Mouse (Mus musculus) frontal cortex, postnatal 36 days (tissue): ENCODE data around the gene Pigo.

Experiments used
- DNase-seq, 2 experiments: peaks; one replicate each; pipeline ENCODE4 v3.0.0; 2022; ENCODE audit warnings: low spot score in 2 of 2

Gene Pigo

GRCm38 (mm10) chr4:43025084-43025960 is at the start of gene Pigo:
Pigo (minus strand) TSS chr4:43025819.
- peak; percentile 94 to 96 for DNase-seq

- no peak for DNase-seq
These were observed 49.3 kb upstream of the Pigo start for GRCm38 (mm10) chr4:43074923-43075322.

DNA sequence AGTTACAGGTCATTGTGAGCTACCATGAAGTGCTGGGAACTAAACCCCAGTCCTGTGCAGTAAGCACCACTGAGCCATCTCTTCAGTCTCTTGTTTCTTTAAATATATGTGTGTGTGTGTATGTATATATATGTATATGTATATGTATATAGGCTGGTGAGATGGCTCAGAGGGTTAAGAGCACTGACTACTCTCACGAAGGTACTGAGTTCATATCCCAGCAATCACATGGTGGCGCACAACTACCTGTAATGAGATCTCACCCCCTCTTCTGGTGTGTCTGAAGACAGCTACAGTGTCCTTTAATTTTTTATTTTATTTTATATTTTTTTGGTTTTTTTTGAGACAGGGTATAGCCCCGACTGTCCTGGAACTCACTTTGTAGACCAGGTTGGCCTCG is 39.9 kb upstream of the Pigo start:
- no peak for DNase-seq

GRCm38 (mm10) chr4:43060286-43060685 is 34.7 kb upstream of the Pigo start:
- no peak for DNase-seq

- no peak for DNase-seq
These were observed 34.1 kb upstream of the Pigo start for GRCm38 (mm10) chr4:43059697-43060096.

- peak; percentile 83 to 86 for DNase-seq
These were observed 33.4 kb upstream of the Pigo start, which contains the start of gene Unc13b for GRCm38 (mm10) chr4:43058753-43059654. Unc13b (plus strand) TSS chr4:43058953.

DNA sequence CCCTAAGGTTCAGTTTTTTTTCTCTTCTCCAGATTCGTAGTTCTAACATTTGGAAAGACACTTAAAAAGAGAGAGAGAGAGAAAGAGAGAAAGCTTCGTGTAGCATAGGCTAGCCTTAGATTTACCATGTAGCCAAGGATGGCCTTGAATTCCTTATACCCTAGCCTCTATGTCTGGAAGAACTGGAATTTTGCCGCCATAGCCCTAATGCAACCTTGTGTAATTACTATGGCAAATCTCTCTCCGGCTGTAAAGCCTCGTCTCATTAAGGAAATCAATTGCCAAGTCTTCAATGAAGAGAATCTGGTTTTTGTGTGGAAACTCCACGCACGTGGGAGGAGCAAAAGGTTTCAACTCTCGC is 32.8 kb upstream of the Pigo start:
- DNase-seq: no peak

DNA sequence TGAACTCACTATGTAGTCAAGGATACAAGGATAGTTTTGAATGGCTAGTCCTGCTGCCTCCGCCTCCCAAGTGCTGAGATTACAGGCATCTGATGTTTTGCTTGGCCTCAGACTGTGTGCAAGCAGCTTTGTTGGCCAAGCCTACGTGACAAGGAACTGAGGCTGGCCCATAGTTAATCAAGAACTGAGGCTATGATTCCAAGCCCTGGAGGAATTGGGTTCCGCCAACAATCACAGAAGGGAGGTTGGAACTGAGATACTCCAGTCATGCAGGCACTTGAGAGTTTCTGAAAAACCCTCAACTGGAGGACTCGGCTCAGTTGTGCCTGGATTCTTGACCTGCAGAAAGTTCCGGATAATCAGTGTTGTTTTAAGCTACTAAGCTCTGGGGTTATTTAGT is 32.0 kb upstream of the Pigo start:
- no peak for DNase-seq

DNA sequence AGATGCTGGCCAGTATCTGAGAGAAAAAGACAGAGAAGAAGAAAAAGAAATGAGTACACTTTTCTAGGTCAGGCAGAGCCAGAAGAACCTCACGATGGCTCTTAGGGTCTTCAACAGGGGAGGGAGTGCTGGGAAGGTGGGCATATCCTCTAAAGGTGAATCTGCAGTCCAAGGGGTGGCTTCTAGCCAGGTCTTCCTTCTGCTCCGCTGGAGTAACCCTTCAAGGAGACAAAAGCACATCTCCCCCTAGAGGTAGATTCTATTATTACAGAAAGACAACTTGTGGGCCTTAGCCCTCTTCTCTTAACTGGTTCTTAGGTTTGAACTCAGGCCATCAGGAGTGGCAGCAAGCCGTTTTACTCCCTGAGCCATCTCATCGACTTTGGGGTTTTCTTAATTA is 27.0 kb upstream of the Pigo start:
- DNase-seq: peak in 1 of 2 experiments; percentile 47

DNA sequence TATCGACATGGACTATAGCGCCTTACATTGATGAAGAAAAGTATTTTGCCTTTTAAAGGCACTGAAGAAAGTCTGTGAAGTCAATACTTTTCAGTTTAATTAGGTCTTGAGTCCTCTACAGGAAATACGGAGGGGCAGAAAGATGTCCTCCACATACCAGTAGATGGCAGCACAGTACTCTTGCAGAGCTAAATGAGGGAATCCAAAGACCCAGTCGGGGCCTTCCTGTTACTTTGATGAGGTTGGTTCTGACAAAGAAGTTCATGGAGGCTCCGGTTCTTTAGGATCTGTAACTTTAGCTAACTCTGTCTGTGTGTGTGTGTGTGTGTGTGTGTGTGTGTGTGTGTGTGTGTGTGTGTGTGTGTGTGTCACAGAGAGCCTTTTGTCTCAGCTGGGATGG is 21.6 kb upstream of the Pigo start:
- peak in 1 of 2 experiments; percentile 83 for DNase-seq

GRCm38 (mm10) chr4:43046607-43047006 is 21.0 kb upstream of the Pigo start:
- DNase-seq: no peak

DNA sequence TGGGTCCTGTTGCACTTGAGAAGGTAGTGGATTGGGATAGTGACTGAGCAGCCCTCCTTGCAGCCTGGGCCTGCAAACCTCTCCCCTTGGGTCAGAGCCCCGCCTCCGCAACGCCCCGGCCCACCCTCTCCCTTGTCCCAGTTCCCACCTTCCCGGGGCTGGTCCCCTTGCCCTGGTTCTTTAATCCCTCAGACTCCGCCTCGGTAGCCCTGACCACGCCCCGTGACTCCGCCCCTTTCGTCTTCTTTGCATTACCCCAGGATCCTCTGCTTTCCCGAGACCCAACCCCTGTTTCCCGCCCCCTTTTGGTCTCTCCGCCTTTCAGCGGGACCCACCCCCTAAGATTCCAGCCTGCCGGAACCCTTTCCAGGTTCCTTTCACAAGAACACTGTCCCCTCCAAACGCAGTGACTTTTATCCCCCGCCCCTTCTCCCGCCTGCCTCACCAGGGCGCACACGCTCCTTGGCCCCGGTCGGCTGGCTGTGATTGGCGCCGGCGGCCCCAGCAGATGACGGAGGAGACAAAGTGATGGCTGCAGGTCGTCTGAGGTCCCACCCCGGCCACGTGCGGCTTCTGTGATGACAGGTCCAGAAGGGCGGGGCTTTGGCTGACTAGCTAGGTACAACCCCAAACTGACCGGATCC is 20.2 kb upstream of the Pigo start, which contains the start of gene Fam214b:
TSS of gene Fam214b (minus strand) at position 562 of the 644 bp plus-strand sequence.
- DNase-seq: peak; percentile 91 to 94

DNA sequence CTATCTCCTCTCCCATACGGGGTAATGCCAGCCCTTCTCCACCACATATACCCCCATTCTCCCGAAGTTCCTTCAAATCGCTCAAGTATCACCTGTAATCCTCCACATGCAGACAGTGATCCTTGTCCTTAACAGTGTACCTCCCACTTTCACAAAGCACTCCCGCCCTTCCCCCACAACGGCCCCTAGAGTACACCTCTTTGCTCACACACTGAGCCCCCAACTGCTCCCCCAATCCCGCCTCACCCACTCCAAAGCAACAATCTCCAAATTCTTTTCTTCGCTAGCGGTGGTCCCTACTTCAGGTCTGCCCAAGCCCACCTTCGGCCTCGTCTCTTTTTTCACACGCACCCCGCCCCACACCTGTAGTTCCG is 19.7 kb upstream of the Pigo start:
- DNase-seq: no peak

DNA sequence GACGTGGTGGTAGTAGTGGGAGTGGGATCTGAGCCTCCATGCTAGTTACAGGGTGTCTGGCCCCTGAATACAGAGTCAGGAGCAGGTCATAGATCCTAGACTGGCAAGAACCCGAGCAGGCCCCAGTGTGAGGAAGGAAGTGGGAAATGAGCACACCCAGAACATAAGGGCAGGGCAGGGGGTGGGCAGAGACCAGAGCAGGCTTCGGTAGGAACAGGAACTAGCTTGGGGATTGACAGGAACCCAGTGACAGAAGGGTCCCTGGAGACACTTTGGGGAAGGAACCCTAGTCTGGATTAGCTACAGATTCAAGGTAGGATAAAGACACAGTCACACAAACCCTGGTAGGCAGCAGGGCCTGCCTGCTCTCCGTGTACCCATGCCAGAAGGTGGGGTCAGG is 19.1 kb upstream of the Pigo start:
- no peak for DNase-seq

DNA sequence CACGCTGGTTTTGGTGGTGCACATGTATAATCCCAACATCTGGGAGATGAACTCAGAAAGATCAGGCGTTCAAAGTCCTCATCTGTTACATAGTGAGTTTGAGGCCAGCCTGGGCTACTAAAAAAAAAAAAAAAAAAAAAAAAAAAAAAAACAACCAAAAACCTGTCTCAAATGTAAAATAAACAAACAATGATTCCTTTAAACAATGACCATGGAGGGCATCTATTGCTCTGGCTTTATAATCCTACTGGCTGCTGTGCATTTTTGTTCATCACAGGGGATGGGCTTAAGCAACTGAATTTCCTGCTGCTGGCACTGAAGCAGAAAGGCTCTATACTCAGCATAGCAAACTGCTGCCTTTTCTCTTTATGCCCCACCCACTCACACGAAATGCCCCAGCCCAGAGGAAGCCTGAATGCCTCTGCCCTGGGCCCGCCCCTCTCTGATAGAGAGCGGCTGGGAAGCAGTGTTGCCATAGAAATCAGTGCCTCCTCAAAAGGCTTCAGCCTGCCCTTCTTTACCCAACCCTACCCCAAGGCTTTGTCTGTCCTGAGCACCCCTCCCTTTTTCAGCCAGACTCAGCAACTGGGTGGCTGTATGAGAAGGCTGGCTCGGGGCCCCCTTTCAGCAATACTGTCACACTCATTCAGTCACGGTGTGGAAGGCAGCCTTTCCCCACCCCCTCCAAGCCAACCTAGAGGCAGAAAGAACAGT is 18.2 kb upstream of the Pigo start:
- DNase-seq: peak; percentile 59 to 62

- DNase-seq: no peak
These were observed 15.4 kb upstream of the Pigo start for GRCm38 (mm10) chr4:43040881-43041547.

DNA sequence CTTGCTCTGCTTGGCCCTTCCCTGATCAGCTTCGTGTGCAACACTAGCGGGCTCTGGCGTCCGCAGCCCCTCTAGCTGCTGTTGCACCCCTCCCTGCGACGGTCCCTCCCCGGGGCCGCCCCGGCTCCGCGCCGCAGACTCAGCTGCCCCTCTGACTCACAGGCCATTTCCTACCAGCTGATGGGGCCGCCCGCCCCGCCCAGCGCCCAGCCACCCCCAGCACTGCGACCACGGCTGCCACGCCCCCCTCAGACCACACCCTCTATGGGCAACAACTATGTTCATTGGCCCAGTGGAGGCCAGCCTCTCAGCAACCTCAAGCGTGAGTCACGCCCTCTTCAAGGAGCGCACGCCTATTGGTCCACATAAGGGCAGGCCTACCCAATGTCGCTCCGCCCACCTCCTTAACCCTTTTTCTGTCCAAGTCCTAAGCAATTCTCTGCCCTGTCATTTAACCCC is 14.5 kb upstream of the Pigo start:
- DNase-seq: peak; percentile 89 to 95

- no peak for DNase-seq
These were observed 14.0 kb upstream of the Pigo start for GRCm38 (mm10) chr4:43039609-43040008.

- DNase-seq: peak in 1 of 2 experiments; percentile 67
These were observed 13.2 kb upstream of the Pigo start for GRCm38 (mm10) chr4:43038567-43039495.
